Mouse (Mus musculus) CD4-positive, CD25-positive, alpha-beta regulatory T cell, adult 9 weeks (primary cell): ENCODE data around the gene Pglyrp4. TPM values are rescaled to one million over a fixed set of nuclear protein-coding genes. Genes with fewer than 3 reads are reported as not detected.

ENCODE experiments used
- polyA plus RNA-seq: library from polyadenylated mRNA; unstranded; fragments of 100-300 nt; shearing (Covaris generic); gene quantifications from one replicate; pipeline ENCODE4 v1.2.1, GENCODE M21; 2017

The Pglyrp4 gene
- not detected for polyA plus RNA-seq

DNA sequence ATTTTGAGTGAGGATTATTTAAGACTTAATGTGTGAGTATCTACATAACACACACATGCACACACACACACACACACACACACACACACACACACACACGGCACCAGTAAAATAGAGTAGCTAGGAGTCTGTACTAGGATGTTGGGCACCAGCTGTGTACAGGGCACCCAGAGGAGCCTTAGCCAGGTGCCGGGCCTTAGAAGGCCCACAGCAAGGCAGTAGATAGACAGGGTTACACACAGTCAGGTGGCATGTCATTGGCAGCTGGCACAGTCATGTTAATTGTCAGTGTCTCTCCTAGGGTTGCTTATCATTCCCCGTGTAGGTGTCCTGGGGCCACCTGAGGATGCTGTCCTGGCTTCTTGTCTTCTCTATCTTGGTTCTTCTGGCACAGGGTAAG lies at the start of gene Pglyrp4:
Gene Pglyrp4 (plus strand): TSS at position 301 of the 400 bp plus-strand sequence.

DNA sequence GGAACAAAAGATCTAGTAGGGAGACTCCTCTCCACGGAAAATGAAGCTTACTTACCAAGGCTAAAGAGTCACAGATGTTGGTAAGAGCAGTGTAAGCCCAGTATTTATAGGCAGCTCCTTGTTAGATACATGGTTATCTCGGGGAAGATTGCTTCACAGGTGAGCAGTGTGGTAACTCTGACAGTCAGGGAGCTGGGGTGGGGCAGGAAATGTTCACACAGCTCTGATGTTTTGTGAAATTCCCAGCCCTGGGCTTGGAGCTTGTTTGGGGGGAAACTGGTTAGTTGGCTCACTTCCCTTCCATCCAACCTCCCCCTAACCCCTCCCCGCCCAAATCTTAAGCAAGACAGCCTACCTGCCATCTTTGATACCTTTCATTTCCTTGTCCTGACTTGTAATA lies 31.1 kb upstream of the Pglyrp4 start, which contains the start of gene S100a9:
Gene S100a9 (minus strand): TSS at position 109 of the 400 bp plus-strand sequence.

DNA sequence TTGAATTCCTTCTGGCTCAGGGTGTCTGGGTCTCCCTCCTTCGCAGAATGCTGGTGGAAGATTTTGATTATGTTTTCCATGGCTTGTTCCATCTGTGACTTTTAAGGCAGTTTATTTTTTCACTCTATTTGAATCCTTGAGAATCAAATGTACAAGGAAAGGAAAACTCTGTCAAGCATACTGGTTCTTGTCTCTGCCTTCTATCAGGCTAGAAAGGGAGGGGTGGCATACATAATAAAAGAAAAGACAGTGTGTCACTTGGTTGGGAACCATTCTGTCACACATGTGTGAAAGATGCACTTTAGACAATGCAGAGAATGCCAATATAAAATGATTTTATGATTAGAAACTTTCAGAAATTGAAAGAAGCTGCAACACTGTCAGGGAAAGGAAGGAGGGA lies 51.1 kb downstream of the Pglyrp4 start, which contains the start of gene Gm5849:
Gene Gm5849 (minus strand): TSS at position 101 of the 400 bp plus-strand sequence.

Other genes with a start within 250 kb of the Pglyrp4 start
- gene Snapin, start 235.9 kb upstream of the Pglyrp4 start, polyA plus RNA-seq, result 93.2 TPM
- 193 TPM for gene Chtop, start 217.4 kb upstream of the Pglyrp4 start, polyA plus RNA-seq
- 3.7 TPM for gene S100a1, start 212.5 kb upstream of the Pglyrp4 start, polyA plus RNA-seq
- gene S100a13, start 212.5 kb upstream of the Pglyrp4 start, polyA plus RNA-seq, result 154 TPM
- not detected for gene S100a14, start 200.1 kb upstream of the Pglyrp4 start, polyA plus RNA-seq
- not detected for gene S100a16, start 189.7 kb upstream of the Pglyrp4 start, polyA plus RNA-seq
- gene S100a3, start 166.3 kb upstream of the Pglyrp4 start, polyA plus RNA-seq, result 1.9 TPM
- gene S100a2, start 136.7 kb upstream of the Pglyrp4 start, polyA plus RNA-seq, result not detected
- not detected for gene Gm42674, start 125.0 kb upstream of the Pglyrp4 start, polyA plus RNA-seq
- gene S100a4, start 123.1 kb upstream of the Pglyrp4 start, polyA plus RNA-seq, result 213 TPM
- gene S100a5, start 118.4 kb upstream of the Pglyrp4 start, polyA plus RNA-seq, result not detected
- gene S100a6, start 114.0 kb upstream of the Pglyrp4 start, polyA plus RNA-seq, result 296 TPM
- not detected for gene S100a7a, start 72.9 kb upstream of the Pglyrp4 start, polyA plus RNA-seq
- not detected for gene S100a8, start 57.9 kb upstream of the Pglyrp4 start, polyA plus RNA-seq
- not detected for gene S100a9, start 31.2 kb upstream of the Pglyrp4 start, polyA plus RNA-seq
- not detected for gene Gm5849, start 51.0 kb downstream of the Pglyrp4 start, polyA plus RNA-seq